Mouse (Mus musculus) testis, adult 2 months (tissue): ENCODE measurements at regions not wholly inside any gene's neighbourhood (a gene's known extent, or its start where the extent isn't known, plus 50 kb on each side); places are given as distances from the start of the nearest gene placed in this dataset.

Source experiments
- CTCF ChIP-seq: fragments of 200-500 bp; IDR thresholded peaks from 2 replicates; pipeline ENCODE4 v1.5.1; 2012; ENCODE audit warnings: low read depth, mild to moderate bottlenecking, inconsistent platforms, low read length, moderate library complexity; ENCODE audit not compliant: control insufficient read depth, insufficient read depth, insufficient replicate concordance
- POLR2A ChIP-seq: fragments of 200-500 bp; IDR thresholded peaks from 2 replicates; pipeline ENCODE4 v1.6.1; 2012; ENCODE audit warnings: low read depth, mild to moderate bottlenecking, inconsistent platforms, low read length, moderate library complexity; ENCODE audit not compliant: control insufficient read depth

- TF ChIP-seq POLR2A, result no peak
- TF ChIP-seq CTCF, result no peak
Observed at GRCm38 (mm10) chr2:92671586-92671985, 72.1 kb downstream of the Chst1 start.
